Mouse (Mus musculus) intestine, embryonic 15.5 days (tissue): ENCODE results near the gene Rbm26. TPM values are rescaled to one million over a fixed set of nuclear protein-coding genes. Genes with fewer than 3 reads are reported as not detected.

Source experiments
- ATAC-seq: fragments of 200-750 bp; cut with Nextera tagmentation; 2 replicates; pipeline ENCODE4 v1.8.0; 2017; ENCODE audit warnings: moderate TSS enrichment, moderate library complexity
- H3K27ac ChIP-seq: fragments of 300-500 bp; sonication (generic); 2 replicates; pipeline ENCODE4 v1.5.1; 2015; ENCODE audit warnings: mild to moderate bottlenecking, inconsistent platforms
- H3K27me3 ChIP-seq: fragments of 300-500 bp; sonication (generic); replicated peaks from 2 replicates; pipeline ENCODE4 v1.6.1; 2015; ENCODE audit warnings: inconsistent platforms
- H3K36me3 ChIP-seq: fragments of 300-500 bp; sonication (generic); 2 replicates; pipeline ENCODE4 v1.6.1; 2015; ENCODE audit warnings: inconsistent platforms
- H3K4me1 ChIP-seq: fragments of 300-500 bp; sonication (generic); replicated peaks from 2 replicates; pipeline ENCODE4 v1.6.1; 2015; ENCODE audit warnings: inconsistent platforms
- H3K4me2 ChIP-seq: fragments of 300-500 bp; sonication (generic); replicated peaks from 2 replicates; pipeline ENCODE4 v1.6.1; 2015; ENCODE audit warnings: mild to moderate bottlenecking, inconsistent platforms
- H3K4me3 ChIP-seq: fragments of 300-500 bp; sonication (generic); replicated peaks from 2 replicates; pipeline ENCODE4 v1.5.1; 2015; ENCODE audit warnings: inconsistent platforms
- H3K9ac ChIP-seq: fragments of 300-500 bp; sonication (generic); 2 replicates; pipeline ENCODE4 v1.6.1; 2015; ENCODE audit warnings: inconsistent platforms
- H3K9me3 ChIP-seq: fragments of 300-500 bp; sonication (generic); 2 replicates; pipeline ENCODE4 v1.6.1; 2016; ENCODE audit warnings: inconsistent platforms
- WGBS: fragments of 180-500 bp; shearing (Covaris S2); methylation state at CpG from one replicate; pipeline ENCODE4 v1.1.7; 2015; 5-methylcytosine and 5-hydroxymethylcytosine counted together
- polyA plus RNA-seq: library from polyadenylated mRNA; unstranded; fragments of >200 nt; fragmentation: Nextera tagmentation; extraction: Ambion mirVana; gene quantifications from 2 replicates; pipeline ENCODE4 v1.2.1, GENCODE M21; 2015

Gene Rbm26
- polyA plus RNA-seq, result 26.4 and 30.2 TPM in 2 replicates

- under 1% methylated on average over 28 of the region's 28 CpGs for WGBS
- ATAC-seq, result peak; percentile 96
Observed at GRCm38 (mm10) chr14:105177238-105177693, at the start of gene Rbm26. TSS of gene Rbm26 (minus strand) at chr14:105177327.

GRCm38 (mm10) chr14:105225790-105226189 lies 48.7 kb upstream of the Rbm26 start:
- Histone ChIP-seq H3K4me1 (no peaks in the 10 kb centered on the region), H3K27ac (no peak overlapping the region), H3K4me2 (no peak overlapping the region), H3K27me3 (no peaks in the 10 kb centered on the region), H3K4me3 (no peak overlapping the region), H3K9me3 (no peaks in the 10 kb centered on the region), H3K9ac (no peak overlapping the region), H3K36me3 (no peaks in the 10 kb centered on the region)
- 89% methylated on average over 4 of the region's 4 CpGs for WGBS
- no peak for ATAC-seq

More at GRCm38 (mm10) chr14:105177238-105177693, at the start of gene Rbm26:
- Histone ChIP-seq H3K4me2 (peak within 1 kb of the TSS; percentile 70), H3K9me3 (no peaks in the 10 kb centered on the region), H3K4me1 (0 out of 2 replicates have a peak, but pooled peaks cover 6% of the 10 kb centered on the region), H3K36me3 (no peaks in the 10 kb centered on the region), H3K27me3 (no peaks in the 10 kb centered on the region), H3K9ac (peak within 1 kb of the TSS; percentile 94), H3K4me3 (peak within 1 kb of the TSS; percentile 90), H3K27ac (peak within 1 kb of the TSS; percentile 92)

GRCm38 (mm10) chr14:105222240-105222639 lies 45.1 kb upstream of the Rbm26 start:
- Histone ChIP-seq H3K4me2 (no peak overlapping the region), H3K9me3 (no peaks in the 10 kb centered on the region), H3K27ac (no peak overlapping the region), H3K4me1 (no peaks in the 10 kb centered on the region), H3K4me3 (no peak overlapping the region), H3K27me3 (no peaks in the 10 kb centered on the region), H3K36me3 (no peaks in the 10 kb centered on the region), H3K9ac (no peak overlapping the region)
- WGBS, result 72% methylated on average over 4 of the region's 4 CpGs
- ATAC-seq, result no peak

DNA sequence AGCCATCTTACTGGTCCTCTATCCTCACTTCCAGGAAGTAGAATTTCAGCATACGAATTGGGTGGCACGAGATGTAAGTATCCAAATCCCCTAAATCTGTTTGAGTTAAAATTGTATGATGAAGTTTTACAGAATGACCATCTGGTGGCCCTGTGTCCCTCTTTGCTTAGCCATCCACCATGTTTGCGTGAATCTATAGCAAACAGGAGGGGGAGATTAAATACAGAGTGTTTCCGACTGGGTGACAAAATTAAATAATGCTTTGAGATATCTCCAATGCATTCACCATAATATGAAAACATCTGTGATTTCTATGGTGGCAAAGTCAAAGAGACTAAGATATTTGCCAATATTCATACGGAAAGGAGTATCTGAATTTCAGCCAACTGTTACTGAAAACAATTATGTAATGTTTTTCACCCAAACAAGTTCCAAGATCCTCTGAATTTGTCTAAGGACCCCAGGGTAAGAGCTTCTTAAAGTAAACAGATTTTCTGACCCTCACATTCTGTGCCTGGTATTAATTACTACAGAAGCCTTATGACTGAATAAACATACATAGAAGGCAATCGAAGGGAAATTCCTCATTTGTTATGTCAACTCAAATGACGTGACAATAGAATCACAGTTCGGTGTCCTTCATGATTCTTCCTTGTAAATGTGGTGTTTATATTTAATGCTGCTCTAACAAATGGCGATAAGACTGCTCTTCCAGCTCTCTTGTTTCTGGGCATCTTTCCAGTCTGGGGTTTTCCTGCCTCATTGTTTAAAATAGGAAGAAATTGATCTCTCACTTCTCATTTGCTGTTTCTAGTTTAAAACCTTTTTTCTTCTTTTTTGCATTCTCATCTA lies 42.6 kb upstream of the Rbm26 start:
- 0 out of 2 replicates have a peak, but pooled peaks have one; percentile 25 for ATAC-seq

DNA sequence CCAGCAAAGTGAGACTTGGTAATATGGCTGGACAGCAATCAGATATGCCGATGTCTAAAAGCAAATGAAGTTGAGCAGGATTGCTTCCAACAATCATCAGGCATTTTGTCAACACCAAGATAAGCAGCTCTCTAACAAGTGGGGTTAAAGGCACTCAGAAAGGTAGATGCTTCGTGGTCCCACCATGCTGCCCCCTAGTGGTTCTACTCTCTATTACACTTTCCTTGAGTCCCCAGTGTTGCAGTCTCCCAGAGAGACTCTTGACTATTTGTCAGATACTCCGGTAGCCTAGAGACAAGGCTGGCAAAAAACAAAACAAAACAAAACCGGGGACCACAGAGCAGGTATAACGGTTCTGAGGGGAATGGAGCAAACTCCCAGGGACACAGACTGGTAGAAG lies 21.3 kb upstream of the Rbm26 start:
- Histone ChIP-seq H3K27ac (no peak overlapping the region), H3K9me3 (no peaks in the 10 kb centered on the region), H3K4me2 (no peak overlapping the region), H3K9ac (no peak overlapping the region), H3K4me1 (no peaks in the 10 kb centered on the region), H3K27me3 (no peaks in the 10 kb centered on the region), H3K36me3 (no peaks in the 10 kb centered on the region), H3K4me3 (no peak overlapping the region)
- ATAC-seq, result no peak
- WGBS, result 57% methylated on average over 5 of the region's 5 CpGs

More for the DNA sequence above, 42.6 kb upstream of the Rbm26 start:
- H3K36me3 ChIP-seq, result no peaks in the 10 kb centered on the region
- no peaks in the 10 kb centered on the region for H3K4me1 ChIP-seq
- H3K27me3 ChIP-seq, result no peaks in the 10 kb centered on the region
- no peak overlapping the region for H3K27ac ChIP-seq
- H3K4me3 ChIP-seq, result no peak overlapping the region
- no peak overlapping the region for H3K9ac ChIP-seq
- 51% methylated on average over 9 of the region's 9 CpGs for WGBS
- no peak overlapping the region for H3K4me2 ChIP-seq
- no peaks in the 10 kb centered on the region for H3K9me3 ChIP-seq

- WGBS, result 62% methylated on average over 4 of the region's 4 CpGs
- Histone ChIP-seq H3K4me1 (no peaks in the 10 kb centered on the region), H3K27me3 (no peaks in the 10 kb centered on the region), H3K9ac (no peak overlapping the region), H3K36me3 (no peaks in the 10 kb centered on the region), H3K9me3 (no peaks in the 10 kb centered on the region), H3K4me3 (no peak overlapping the region), H3K27ac (no peak overlapping the region), H3K4me2 (no peak overlapping the region)
- ATAC-seq, result no peak
Observed at GRCm38 (mm10) chr14:105194682-105195081, 17.6 kb upstream of the Rbm26 start.

GRCm38 (mm10) chr14:105184866-105185265 lies 7.7 kb upstream of the Rbm26 start:
- Histone ChIP-seq H3K27ac (no peak overlapping the region), H3K4me3 (no peak overlapping the region), H3K4me1 (no peaks in the 10 kb centered on the region), H3K9me3 (no peaks in the 10 kb centered on the region), H3K9ac (no peak overlapping the region), H3K36me3 (no peaks in the 10 kb centered on the region), H3K27me3 (no peaks in the 10 kb centered on the region), H3K4me2 (no peak overlapping the region)
- no peak for ATAC-seq
- 49% methylated on average over 3 of the region's 3 CpGs for WGBS

DNA sequence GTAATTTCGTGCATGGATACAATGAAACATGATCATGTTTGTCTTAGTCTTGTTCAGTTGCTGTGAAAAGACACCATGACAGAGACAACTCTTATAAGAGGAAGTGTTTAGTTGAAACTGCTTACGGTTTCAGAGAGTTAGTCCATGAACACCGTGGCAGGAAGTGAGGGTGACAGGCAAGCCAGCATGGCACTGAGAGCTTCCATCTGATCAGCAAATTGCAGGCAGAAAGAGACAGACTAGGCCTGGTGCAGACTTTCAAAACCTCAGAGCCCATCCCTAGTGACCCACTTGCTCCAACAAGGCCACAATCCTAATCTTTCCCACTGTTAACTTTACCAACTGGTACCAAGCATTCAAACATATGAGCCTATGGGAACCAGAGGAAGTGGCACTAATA lies 5.7 kb upstream of the Rbm26 start:
- 71% methylated on average over 3 of the region's 3 CpGs for WGBS
- no peak for ATAC-seq

DNA sequence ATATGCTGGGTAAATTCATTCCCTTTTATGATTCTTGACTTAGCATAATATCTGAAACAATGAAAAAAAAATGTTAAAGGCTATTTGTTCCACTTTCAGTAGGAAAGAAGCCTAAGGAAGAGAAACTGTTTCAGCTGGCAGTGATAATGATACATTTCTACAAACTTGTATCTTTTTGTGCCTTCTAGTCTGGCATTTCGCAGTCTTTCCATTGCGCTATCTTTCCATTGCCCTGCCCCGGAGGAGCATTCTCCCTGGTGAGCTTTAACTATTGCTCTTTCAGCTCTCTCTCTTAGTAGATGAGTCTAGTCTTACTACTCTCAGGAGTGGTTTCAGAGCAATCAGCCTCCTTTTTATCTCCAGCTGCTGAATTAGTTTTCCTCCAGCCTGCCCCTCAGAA lies 2.6 kb upstream of the Rbm26 start:
- no peak overlapping the region for H3K4me2 ChIP-seq
- no peaks in the 10 kb centered on the region for H3K36me3 ChIP-seq
- H3K9ac ChIP-seq, result no peak overlapping the region
- H3K4me3 ChIP-seq, result no peak overlapping the region
- ATAC-seq, result no peak
- H3K4me1 ChIP-seq, result 0 out of 2 replicates have a peak, but pooled peaks cover 4% of the 10 kb centered on the region
- H3K9me3 ChIP-seq, result no peaks in the 10 kb centered on the region
- 88% methylated on average over 3 of the region's 3 CpGs for WGBS
- no peak overlapping the region for H3K27ac ChIP-seq
- no peaks in the 10 kb centered on the region for H3K27me3 ChIP-seq

More for the DNA sequence above, 5.7 kb upstream of the Rbm26 start:
- no peaks in the 10 kb centered on the region for H3K36me3 ChIP-seq
- no peak overlapping the region for H3K4me2 ChIP-seq
- H3K4me1 ChIP-seq, result no peaks in the 10 kb centered on the region
- no peak overlapping the region for H3K27ac ChIP-seq
- no peak overlapping the region for H3K9ac ChIP-seq
- no peaks in the 10 kb centered on the region for H3K27me3 ChIP-seq
- H3K9me3 ChIP-seq, result no peaks in the 10 kb centered on the region
- no peak overlapping the region for H3K4me3 ChIP-seq

GRCm38 (mm10) chr14:105178996-105179395 lies 1.9 kb upstream of the Rbm26 start:
- no peaks in the 10 kb centered on the region for H3K36me3 ChIP-seq
- no peak overlapping the region for H3K27ac ChIP-seq
- no peak overlapping the region for H3K4me3 ChIP-seq
- no peak overlapping the region for H3K4me2 ChIP-seq
- no peak for ATAC-seq
- H3K27me3 ChIP-seq, result no peaks in the 10 kb centered on the region
- no peaks in the 10 kb centered on the region for H3K9me3 ChIP-seq
- no peak overlapping the region for H3K9ac ChIP-seq
- WGBS, result 68% methylated on average over 7 of the region's 7 CpGs
- 0 out of 2 replicates have a peak, but pooled peaks cover 6% of the 10 kb centered on the region for H3K4me1 ChIP-seq

DNA sequence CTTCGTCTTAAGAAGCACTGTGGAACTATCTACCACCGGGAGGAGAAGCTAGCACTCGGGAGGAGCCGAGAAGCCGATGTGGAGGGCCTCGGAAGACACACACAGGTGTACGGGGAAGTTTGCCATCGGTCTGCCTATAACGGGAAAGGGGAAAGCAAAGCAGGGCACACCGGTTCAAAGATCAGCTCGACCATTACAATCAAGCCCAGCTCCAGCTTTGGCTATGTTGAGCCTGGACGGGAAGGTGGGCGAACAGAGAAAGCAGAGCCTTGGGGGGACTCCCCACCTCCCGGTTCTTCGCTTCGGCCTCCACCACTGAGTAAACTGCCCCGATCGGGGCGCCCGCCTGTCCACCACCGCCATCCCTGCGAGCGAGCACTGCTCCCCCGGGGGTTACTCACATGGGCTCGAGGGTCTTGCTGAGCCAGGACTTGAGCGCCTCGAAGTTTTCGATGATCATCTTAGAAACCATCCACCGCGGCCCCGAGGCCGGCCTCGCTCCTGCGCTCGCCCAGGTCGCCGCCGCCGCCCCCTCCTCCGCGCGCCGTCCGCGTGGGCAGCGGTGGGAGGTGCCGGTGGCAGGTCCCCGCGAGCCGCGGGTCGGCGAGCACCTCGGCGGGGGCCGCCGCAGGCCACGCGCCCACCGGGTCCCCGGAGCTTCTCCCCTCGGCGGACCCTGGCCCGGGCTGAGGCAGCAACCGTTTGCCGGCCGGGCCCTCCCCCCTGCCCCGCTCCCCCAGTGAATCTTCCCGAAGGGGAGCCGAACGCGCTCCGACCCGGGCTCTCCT lies 552 bp downstream of the Rbm26 start:
- Histone ChIP-seq H3K4me3 (peak overlapping the region; percentile 90), H3K9ac (peak overlapping the region; percentile 94), H3K4me1 (0 out of 2 replicates have a peak, but pooled peaks cover 6% of the 10 kb centered on the region), H3K27ac (peak overlapping the region; percentile 92), H3K27me3 (no peaks in the 10 kb centered on the region), H3K36me3 (no peaks in the 10 kb centered on the region), H3K9me3 (no peaks in the 10 kb centered on the region), H3K4me2 (peak overlapping the region; percentile 70)
- under 1% methylated on average over 72 of the region's 74 CpGs for WGBS
- ATAC-seq, result peak; percentile 84

DNA sequence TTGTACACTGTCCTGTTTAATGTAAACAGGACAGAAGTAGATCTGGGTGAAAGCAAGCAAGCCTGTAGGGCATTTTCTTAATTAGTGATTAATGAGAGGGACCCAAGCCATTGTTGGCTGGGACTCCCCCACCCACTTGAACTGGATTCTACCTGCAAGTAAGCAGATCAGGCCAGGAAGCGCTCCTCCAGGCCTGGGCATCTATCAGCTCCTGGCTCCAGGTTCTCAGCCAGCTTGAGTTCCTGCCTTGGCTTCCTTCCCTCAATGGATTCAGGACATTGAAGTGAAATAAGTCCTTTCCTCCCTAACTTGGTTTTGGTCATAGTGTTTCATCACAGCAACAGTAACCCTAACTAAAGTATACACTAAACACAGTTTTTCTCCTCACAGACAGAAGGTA lies 9.9 kb downstream of the Rbm26 start:
- WGBS, result 89% methylated on average over 1 of the region's 1 CpGs
- H3K4me2 ChIP-seq, result no peak overlapping the region
- H3K27ac ChIP-seq, result no peak overlapping the region
- no peaks in the 10 kb centered on the region for H3K4me1 ChIP-seq
- ATAC-seq, result no peak
- H3K27me3 ChIP-seq, result no peaks in the 10 kb centered on the region
- H3K9me3 ChIP-seq, result no peaks in the 10 kb centered on the region
- no peak overlapping the region for H3K9ac ChIP-seq
- H3K36me3 ChIP-seq, result no peaks in the 10 kb centered on the region
- H3K4me3 ChIP-seq, result no peak overlapping the region
